Comparison of ENCODE assay signal across 10 mouse cellular contexts in genomic region chr1:184864381-184864801, GRCm38 (mm10). TPM values are rescaled to one million over a fixed set of nuclear protein-coding genes. Genes with fewer than 3 reads are reported as not detected.
DNase-seq lines count a peak whose midpoint lies in the region; ATAC-seq lines count a peak whose summit lies in the region.
"Had no signal": no experiment of that assay in that cellular context is flagged by ENCODE, and none has a peak within 500 bp of the region (broad histone marks: within the 10 kb centered on the region; RNA-seq: fewer than 3 reads in every experiment).

No protein-coding gene starts in this region.

- no peak overlapping the region for H3K4me3 ChIP-seq in limb, embryonic 13.5 days
- no peak overlapping the region for H3K4me3 ChIP-seq in forebrain, embryonic 16.5 days (replicated peaks; ENCODE audit: low read length)
- H3K4me3 ChIP-seq: hindbrain, embryonic 15.5 days had no signal

- H3K4me2 ChIP-seq in limb, embryonic 13.5 days (replicated peaks), result no peak overlapping the region
- H3K4me2 ChIP-seq in forebrain, embryonic 16.5 days (ENCODE audit: low read length), result no peak overlapping the region
- H3K4me2 ChIP-seq: hindbrain, embryonic 15.5 days had no signal

- no peaks in the 10 kb centered on the region for H3K36me3 ChIP-seq in limb, embryonic 13.5 days
- H3K36me3 ChIP-seq in forebrain, embryonic 16.5 days (ENCODE audit: control insufficient read depth, insufficient read depth), result no peaks in the 10 kb centered on the region
- H3K36me3 ChIP-seq: hindbrain, embryonic 15.5 days had no signal

- WGBS in limb, embryonic 13.5 days, result 50% methylated on average over 7 of the region's 7 CpGs
- WGBS in forebrain, embryonic 16.5 days, result 17% methylated on average over 7 of the region's 7 CpGs

- H3K9me3 ChIP-seq in limb, embryonic 13.5 days, result no peaks in the 10 kb centered on the region
- no peaks in the 10 kb centered on the region for H3K9me3 ChIP-seq in forebrain, embryonic 16.5 days (ENCODE audit: control insufficient read depth, low read length)
- H3K9me3 ChIP-seq: hindbrain, embryonic 15.5 days had no signal

- peak overlapping the region; percentile 24; the same call in 1 of the 2 replicates for H3K27ac ChIP-seq in limb, embryonic 13.5 days
- no peak overlapping the region for H3K27ac ChIP-seq in forebrain, embryonic 16.5 days (ENCODE audit: low read length)
- H3K27ac ChIP-seq: hindbrain, embryonic 15.5 days; macrophage had no signal

- DNase-seq in adrenal gland, postnatal 14 days, result peak; percentile 68
- peak; percentile 28 for DNase-seq in adrenal gland, postnatal 25 days
- peak; percentile 51 to 60 for DNase-seq in heart, postnatal 14 days
- no peak for DNase-seq in cerebellum, postnatal 4 days (ENCODE audit: low spot score in 2 of 2)
- no peak for DNase-seq in spleen, postnatal 10 days (ENCODE audit: low spot score in 2 of 2)

- H3K9ac ChIP-seq in limb, embryonic 13.5 days, result no peak overlapping the region; the same call in 1 of the 2 replicates
- H3K9ac ChIP-seq in forebrain, embryonic 16.5 days (replicated peaks; ENCODE audit: low read depth, low read length), result no peak overlapping the region
- H3K9ac ChIP-seq: hindbrain, embryonic 15.5 days had no signal

- no peaks in the 10 kb centered on the region for H3K4me1 ChIP-seq in limb, embryonic 13.5 days
- no peaks in the 10 kb centered on the region for H3K4me1 ChIP-seq in forebrain, embryonic 16.5 days (replicated peaks; ENCODE audit: control insufficient read depth, insufficient read depth, low read length)
- H3K4me1 ChIP-seq: hindbrain, embryonic 15.5 days had no signal

- no peak for ATAC-seq in limb, embryonic 13.5 days (ENCODE audit: low FRiP score, low read depth)
- no peak for ATAC-seq in forebrain, embryonic 16.5 days
- ATAC-seq: Patski had no signal

- no peaks in the 10 kb centered on the region for H3K27me3 ChIP-seq in limb, embryonic 13.5 days
- no peaks in the 10 kb centered on the region for H3K27me3 ChIP-seq in forebrain, embryonic 16.5 days (replicated peaks; ENCODE audit: control insufficient read depth, insufficient read depth, low read length)
- H3K27me3 ChIP-seq: hindbrain, embryonic 15.5 days; Patski had no signal

- intact Hi-C loops in heart, postnatal 14 days (cut with DNase I), result no loop called here

RNA-seq across cellular contexts. Expression of gene Marc2, which starts 18.1 kb away (rescaled TPM):
- total RNA-seq in adrenal gland, postnatal 14 days (2021), result 269 and 327 TPM in 2 replicates
- total RNA-seq in adrenal gland, postnatal 25 days (2021), result 257 and 310 TPM in 2 replicates
- 100 to 1,000 TPM; 121 to 126 TPM for total RNA-seq in heart, postnatal 14 days (2021)
- polyA plus RNA-seq in limb, embryonic 13.5 days (2015; fragmentation: Nextera tagmentation; extraction: Ambion mirVana), result 167 and 203 TPM in 2 replicates
- polyA plus RNA-seq in forebrain, embryonic 16.5 days (2015; fragmentation: Nextera tagmentation; extraction: Ambion mirVana), result 105 and 106 TPM in 2 replicates

RNA-seq across cellular contexts. Expression of gene C130074G19Rik, which starts 18.6 kb away (rescaled TPM):
- 31.6 and 32.6 TPM in 2 replicates for total RNA-seq in adrenal gland, postnatal 14 days (2021)
- total RNA-seq in adrenal gland, postnatal 25 days (2021), result 20.8 and 24.7 TPM in 2 replicates
- total RNA-seq in heart, postnatal 14 days (2021), result 10 to 100 TPM; 24.1 to 30.3 TPM
- polyA plus RNA-seq in limb, embryonic 13.5 days (2015; fragmentation: Nextera tagmentation; extraction: Ambion mirVana), result 1.1 and 1.6 TPM in 2 replicates
- polyA plus RNA-seq in forebrain, embryonic 16.5 days (2015; fragmentation: Nextera tagmentation; extraction: Ambion mirVana), result 0.92 and 1.3 TPM in 2 replicates
- polyA plus RNA-seq: macrophage had no signal

RNA-seq across cellular contexts. Expression of gene Marc1, which starts 53.3 kb away (rescaled TPM):
- 1.5 and 30.7 TPM in 2 replicates for total RNA-seq in adrenal gland, postnatal 14 days (2021)
- total RNA-seq in adrenal gland, postnatal 25 days (2021), result 1.4 and 4.4 TPM in 2 replicates
- total RNA-seq in heart, postnatal 14 days (2021), result not detected
- 0.11 and 0.14 TPM in 2 replicates for polyA plus RNA-seq in limb, embryonic 13.5 days (2015; fragmentation: Nextera tagmentation; extraction: Ambion mirVana)
- 0.12 TPM in 1 of 2 replicates, not detected in the other for polyA plus RNA-seq in forebrain, embryonic 16.5 days (2015; fragmentation: Nextera tagmentation; extraction: Ambion mirVana)
- polyA plus RNA-seq: macrophage, Patski had no signal

Comparison
In these comparisons a context has a peak if more than half of its experiments do, and no peak if none do; other contexts are left out.
1. DNase-seq: peak in adrenal gland, postnatal 14 days (single experiment), adrenal gland, postnatal 25 days (single experiment) and heart, postnatal 14 days (2 of 2); none in cerebellum, postnatal 4 days (0 of 2) and spleen, postnatal 10 days (0 of 2).